In genomic region chr14:74956234-74956633, GRCm38 (mm10) we compare ENCODE assay signal across 29 mouse cellular contexts. TPM values are rescaled to one million over a fixed set of nuclear protein-coding genes. Genes with fewer than 3 reads are reported as not detected.
DNase-seq lines count a peak whose midpoint lies in the region; ATAC-seq and TF ChIP-seq lines count a peak whose summit lies in the region.
"Had no signal": no experiment of that assay in that cellular context is flagged by ENCODE, and none has a peak within 500 bp of the region (broad histone marks: within the 10 kb centered on the region; RNA-seq: fewer than 3 reads in every experiment).

No protein-coding gene starts in this region.

- H3K27ac ChIP-seq in liver, postnatal 0 days (ENCODE audit: low read depth) = peak overlapping the region; percentile 48; the same call in 1 of the 2 replicates
- no peak overlapping the region for H3K27ac ChIP-seq in liver, embryonic 12.5 days
- no peak overlapping the region for H3K27ac ChIP-seq in intestine, postnatal 0 days (ENCODE audit: low read depth, low read length)
- H3K27ac ChIP-seq in stomach, postnatal 0 days (replicated peaks) = no peak overlapping the region
- H3K27ac ChIP-seq: embryonic facial prominence, embryonic 13.5 days; embryonic facial prominence, embryonic 15.5 days; forebrain, embryonic 10.5 days; forebrain, embryonic 12.5 days had no signal

- no peak for DNase-seq in liver, postnatal 0 days
- no peak for DNase-seq in stomach, postnatal 0 days (ENCODE audit: low spot score)
- DNase-seq in spleen, postnatal 4 days (ENCODE audit: low spot score in 2 of 2) = no peak
- no peak for DNase-seq in c-Kit-positive CD71-positive TER-119-positive erythroid progenitor cells, embryonic 14.5 days (ENCODE audit: low spot score)
- DNase-seq: adrenal gland, adult 8-10 months; adrenal gland, postnatal 14 days; adrenal gland, postnatal 36 days; B cell, adult 2 months; cerebellum, adult 11 months; cerebellum, adult 18-20 months; cerebellum, adult 8-10 months; cerebellum, adult 9-11 months; cerebellum, postnatal 14 days; cerebellum, postnatal 36 days; embryo, embryonic 11 days had no signal

- H3K4me1 ChIP-seq in liver, postnatal 0 days (ENCODE audit: insufficient read depth) = peaks cover 3% of the 10 kb centered on the region; the same call in 1 of the 2 replicates
- H3K4me1 ChIP-seq in liver, embryonic 12.5 days = no peaks in the 10 kb centered on the region
- H3K4me1 ChIP-seq in intestine, postnatal 0 days (replicated peaks; ENCODE audit: control insufficient read depth, insufficient read depth, low read length) = no peaks in the 10 kb centered on the region
- no peaks in the 10 kb centered on the region for H3K4me1 ChIP-seq in stomach, postnatal 0 days (replicated peaks; ENCODE audit: control insufficient read depth, insufficient read depth)
- H3K4me1 ChIP-seq: embryonic facial prominence, embryonic 13.5 days; embryonic facial prominence, embryonic 15.5 days; forebrain, embryonic 10.5 days; forebrain, embryonic 12.5 days had no signal

- H3K27me3 ChIP-seq in liver, postnatal 0 days (ENCODE audit: insufficient read depth, low read length) = no peaks in the 10 kb centered on the region
- peaks cover 15% of the 10 kb centered on the region; the same call in 1 of the 2 replicates for H3K27me3 ChIP-seq in liver, embryonic 12.5 days (replicated peaks)
- H3K27me3 ChIP-seq in intestine, postnatal 0 days (replicated peaks; ENCODE audit: control insufficient read depth, insufficient read depth, low read length) = 0 out of 2 replicates have a peak, but pooled peaks cover 3% of the 10 kb centered on the region
- no peaks in the 10 kb centered on the region for H3K27me3 ChIP-seq in stomach, postnatal 0 days (ENCODE audit: control insufficient read depth, insufficient read depth, low read length)
- H3K27me3 ChIP-seq: CH12.LX; embryonic facial prominence, embryonic 13.5 days; embryonic facial prominence, embryonic 15.5 days; forebrain, embryonic 12.5 days; Patski had no signal

- no peak overlapping the region for H3K9ac ChIP-seq in liver, postnatal 0 days (replicated peaks)
- no peak overlapping the region for H3K9ac ChIP-seq in liver, embryonic 12.5 days
- no peak overlapping the region for H3K9ac ChIP-seq in intestine, postnatal 0 days (ENCODE audit: low read depth, low read length)
- H3K9ac ChIP-seq in stomach, postnatal 0 days (ENCODE audit: low read length) = no peak overlapping the region
- H3K9ac ChIP-seq: embryonic facial prominence, embryonic 13.5 days; embryonic facial prominence, embryonic 15.5 days; forebrain, embryonic 12.5 days had no signal

- TF ChIP-seq CTCF in liver, postnatal 0 days (IDR thresholded peaks at IDR 0.05; ENCODE audit: low read depth) = no peak
- no peak for TF ChIP-seq CTCF in intestine, postnatal 0 days (IDR thresholded peaks at IDR 0.05; ENCODE audit: low read depth)
- TF ChIP-seq CTCF in stomach, postnatal 0 days (IDR thresholded peaks at IDR 0.05; ENCODE audit: low read depth) = no peak

- peak; percentile 70 for ATAC-seq in liver, postnatal 0 days
- no peak for ATAC-seq in liver, embryonic 12.5 days
- peak; percentile 91 for ATAC-seq in intestine, postnatal 0 days
- ATAC-seq in stomach, postnatal 0 days (ENCODE audit: low FRiP score, low TSS enrichment) = peak; percentile 80
- ATAC-seq: activated CD4-positive, CD25-positive, alpha-beta regulatory T cell, adult 4 months; CD4-positive, CD25-positive, alpha-beta regulatory T cell, adult 4 months; forebrain, embryonic 14.5 days; forebrain, embryonic 16.5 days; Patski had no signal

- no peaks in the 10 kb centered on the region for H3K9me3 ChIP-seq in liver, postnatal 0 days (ENCODE audit: low read length)
- no peaks in the 10 kb centered on the region for H3K9me3 ChIP-seq in liver, embryonic 12.5 days (replicated peaks)
- H3K9me3 ChIP-seq in intestine, postnatal 0 days (ENCODE audit: control insufficient read depth) = no peaks in the 10 kb centered on the region
- H3K9me3 ChIP-seq in stomach, postnatal 0 days (ENCODE audit: control insufficient read depth, low read length) = no peaks in the 10 kb centered on the region
- H3K9me3 ChIP-seq: embryonic facial prominence, embryonic 13.5 days; embryonic facial prominence, embryonic 15.5 days; forebrain, embryonic 10.5 days; forebrain, embryonic 12.5 days; G1E had no signal

- no peak for TF ChIP-seq EP300 in liver, postnatal 0 days (IDR thresholded peaks at IDR 0.05; ENCODE audit: low read depth)
- TF ChIP-seq EP300 in stomach, postnatal 0 days (optimal IDR thresholded peaks at IDR 0.05) = no peak

- H3K4me2 ChIP-seq in liver, postnatal 0 days (ENCODE audit: low read depth, low read length) = no peak overlapping the region
- H3K4me2 ChIP-seq in liver, embryonic 12.5 days = no peak overlapping the region
- H3K4me2 ChIP-seq in intestine, postnatal 0 days (replicated peaks; ENCODE audit: low read depth) = no peak overlapping the region
- H3K4me2 ChIP-seq in stomach, postnatal 0 days (replicated peaks; ENCODE audit: low read depth) = no peak overlapping the region
- H3K4me2 ChIP-seq: embryonic facial prominence, embryonic 13.5 days; embryonic facial prominence, embryonic 15.5 days; forebrain, embryonic 12.5 days had no signal

- H3K36me3 ChIP-seq in liver, postnatal 0 days (replicated peaks; ENCODE audit: insufficient read depth, low read length) = no peaks in the 10 kb centered on the region
- no peaks in the 10 kb centered on the region for H3K36me3 ChIP-seq in liver, embryonic 12.5 days
- H3K36me3 ChIP-seq in intestine, postnatal 0 days (ENCODE audit: control insufficient read depth, insufficient read depth) = no peaks in the 10 kb centered on the region
- H3K36me3 ChIP-seq in stomach, postnatal 0 days (ENCODE audit: control insufficient read depth, insufficient read depth, low read length) = no peaks in the 10 kb centered on the region
- H3K36me3 ChIP-seq: embryonic facial prominence, embryonic 13.5 days; embryonic facial prominence, embryonic 15.5 days; forebrain, embryonic 10.5 days; forebrain, embryonic 12.5 days; G1E had no signal

- 70% methylated on average over 1 of the region's 1 CpGs for WGBS in liver, postnatal 0 days (ENCODE audit: insufficient replicate concordance)
- WGBS in liver, embryonic 12.5 days (ENCODE audit: insufficient replicate concordance) = 56% methylated on average over 1 of the region's 1 CpGs
- WGBS in intestine, postnatal 0 days = 42% methylated on average over 1 of the region's 1 CpGs
- WGBS in stomach, postnatal 0 days = 59% methylated on average over 1 of the region's 1 CpGs

- H3K4me3 ChIP-seq in liver, postnatal 0 days (ENCODE audit: low read depth, low read length) = no peak overlapping the region
- H3K4me3 ChIP-seq in liver, embryonic 12.5 days = no peak overlapping the region
- no peak overlapping the region for H3K4me3 ChIP-seq in intestine, postnatal 0 days (ENCODE audit: low read depth, low read length)
- H3K4me3 ChIP-seq in stomach, postnatal 0 days (ENCODE audit: low read depth, low read length) = no peak overlapping the region
- H3K4me3 ChIP-seq: embryonic facial prominence, embryonic 13.5 days; embryonic facial prominence, embryonic 15.5 days; erythroblast, embryonic 14.5 days; forebrain, embryonic 10.5 days; forebrain, embryonic 12.5 days had no signal

RNA-seq across cellular contexts. Expression of gene Lrch1, which starts 8.6 kb away (rescaled TPM):
- 2.8 and 3.6 TPM in 2 replicates for polyA plus RNA-seq in liver, postnatal 0 days (2015; fragmentation: Nextera tagmentation; extraction: Ambion mirVana)
- polyA plus RNA-seq in liver, embryonic 12.5 days (2016; fragmentation: Nextera tagmentation; extraction: Ambion mirVana) = 6.5 and 7.8 TPM in 2 replicates
- polyA plus RNA-seq in intestine, postnatal 0 days (2015; fragmentation: Nextera tagmentation; extraction: Ambion mirVana) = 4.2 and 4.4 TPM in 2 replicates
- 11.7 and 11.8 TPM in 2 replicates for polyA plus RNA-seq in stomach, postnatal 0 days (2015; fragmentation: Nextera tagmentation; extraction: Ambion mirVana)
- polyA plus RNA-seq: G1E had no signal

RNA-seq across cellular contexts. Expression of gene Rubcnl, which starts 59.6 kb away (rescaled TPM):
- polyA plus RNA-seq in liver, postnatal 0 days (2015; fragmentation: Nextera tagmentation; extraction: Ambion mirVana) = 0.51 and 0.69 TPM in 2 replicates
- 0.19 and 0.22 TPM in 2 replicates for polyA plus RNA-seq in liver, embryonic 12.5 days (2016; fragmentation: Nextera tagmentation; extraction: Ambion mirVana)
- polyA plus RNA-seq in intestine, postnatal 0 days (2015; fragmentation: Nextera tagmentation; extraction: Ambion mirVana) = 0.22 and 0.26 TPM in 2 replicates
- 0.23 and 0.27 TPM in 2 replicates for polyA plus RNA-seq in stomach, postnatal 0 days (2015; fragmentation: Nextera tagmentation; extraction: Ambion mirVana)
- polyA plus RNA-seq: G1E had no signal
